Comparison of ENCODE assay signal across 8 mouse cellular contexts in genomic region chr17:88630554-88630948, GRCm38 (mm10). TPM values are rescaled to one million over a fixed set of nuclear protein-coding genes. Genes with fewer than 3 reads are reported as not detected.
DNase-seq lines count a peak whose midpoint lies in the region; ATAC-seq and TF ChIP-seq lines count a peak whose summit lies in the region.

No protein-coding gene starts in this region.

- H3K36me3 ChIP-seq in E14TG2a.4 (ENCODE audit: insufficient read depth, low read length) = no peaks in the 10 kb centered on the region; the same call in 1 of the 2 replicates
- peaks cover 6% of the 10 kb centered on the region for H3K36me3 ChIP-seq in limb, embryonic 13.5 days
- no peaks in the 10 kb centered on the region for H3K36me3 ChIP-seq in stomach, embryonic 16.5 days (ENCODE audit: control insufficient read depth, insufficient read depth, low read length)

- H3K4me2 ChIP-seq in limb, embryonic 13.5 days (replicated peaks) = peak overlapping the region; percentile 49; the same call in 1 of the 2 replicates
- peak overlapping the region; percentile 34; the same call in 1 of the 2 replicates for H3K4me2 ChIP-seq in stomach, embryonic 16.5 days (ENCODE audit: low read depth, low read length)

- H3K4me3 ChIP-seq in E14TG2a.4 (replicated peaks; ENCODE audit: low read length) = peak overlapping the region; percentile 62
- no peak overlapping the region for H3K4me3 ChIP-seq in limb, embryonic 13.5 days
- H3K4me3 ChIP-seq in stomach, embryonic 16.5 days (replicated peaks; ENCODE audit: low read length) = no peak overlapping the region

- H3K9me3 ChIP-seq in E14TG2a.4 (ENCODE audit: low read length) = no peaks in the 10 kb centered on the region
- H3K9me3 ChIP-seq in limb, embryonic 13.5 days = no peaks in the 10 kb centered on the region
- no peaks in the 10 kb centered on the region for H3K9me3 ChIP-seq in stomach, embryonic 16.5 days (replicated peaks; ENCODE audit: control insufficient read depth, low read length)

- H3K27me3 ChIP-seq in E14TG2a.4 (ENCODE audit: insufficient read depth, low read length) = peaks cover 6% of the 10 kb centered on the region
- H3K27me3 ChIP-seq in limb, embryonic 13.5 days = no peaks in the 10 kb centered on the region
- H3K27me3 ChIP-seq in stomach, embryonic 16.5 days (ENCODE audit: control insufficient read depth, insufficient read depth, low read length) = no peaks in the 10 kb centered on the region

- intact Hi-C loops in heart, postnatal 10 days (cut with DNase I) = no loop called here

- no peak for ATAC-seq in limb, embryonic 13.5 days (ENCODE audit: low FRiP score, low read depth)
- ATAC-seq in stomach, embryonic 16.5 days (ENCODE audit: insufficient read depth, low FRiP score) = no peak

- no peak overlapping the region for H3K9ac ChIP-seq in limb, embryonic 13.5 days
- H3K9ac ChIP-seq in stomach, embryonic 16.5 days (ENCODE audit: low read length) = peak overlapping the region; percentile 63; the same call in 1 of the 2 replicates

- H3K27ac ChIP-seq in limb, embryonic 13.5 days = peak overlapping the region; percentile 85
- H3K27ac ChIP-seq in stomach, embryonic 16.5 days (ENCODE audit: low read length) = peak overlapping the region; percentile 98

- WGBS in limb, embryonic 13.5 days = 79% methylated on average over 3 of the region's 3 CpGs
- WGBS in stomach, embryonic 16.5 days = 66% methylated on average over 3 of the region's 3 CpGs

- peaks cover 65% of the 10 kb centered on the region for H3K4me1 ChIP-seq in E14TG2a.4 (replicated peaks; ENCODE audit: low read depth, low read length)
- H3K4me1 ChIP-seq in limb, embryonic 13.5 days = peaks cover 70% of the 10 kb centered on the region
- H3K4me1 ChIP-seq in stomach, embryonic 16.5 days (ENCODE audit: control insufficient read depth, insufficient read depth, low read length) = peaks cover 51% of the 10 kb centered on the region

- TF ChIP-seq CTCF in E14TG2a.4 (conservative IDR thresholded peaks at IDR 0.05; ENCODE audit: low read length) = no peak

- peak; percentile 57 for DNase-seq in adrenal gland, adult 2 months
- DNase-seq in adrenal gland, postnatal 4 days (ENCODE audit: low spot score in 2 of 2) = no peak
- DNase-seq in heart, postnatal 10 days = peak; percentile 28 to 51
- DNase-seq in urinary bladder, adult 18-20 months (ENCODE audit: low spot score in 2 of 2) = no peak
- DNase-seq in urinary bladder, postnatal 4 days (ENCODE audit: low spot score in 2 of 2) = no peak

RNA-seq across cellular contexts. Expression of gene Ston1, which starts 33.1 kb away (rescaled TPM):
- total RNA-seq in adrenal gland, adult 2 months (2021) = 10 to 100 TPM; 39.0 to 46.7 TPM
- 7.8 and 13.6 TPM in 2 replicates for polyA plus RNA-seq in adrenal gland, adult 2 months (2012; rRNA removed)
- total RNA-seq in adrenal gland, postnatal 4 days (2021) = 10 to 100 TPM; 41.9 to 44.3 TPM
- 10 to 100 TPM; 25.9 to 30.9 TPM for total RNA-seq in heart, postnatal 10 days (2021)
- 9.2 and 9.8 TPM in 2 replicates for polyA plus RNA-seq in limb, embryonic 13.5 days (2015; fragmentation: Nextera tagmentation; extraction: Ambion mirVana)
- polyA plus RNA-seq in stomach, embryonic 16.5 days (2015; fragmentation: Nextera tagmentation; extraction: Ambion mirVana) = 2.5 and 5.3 TPM in 2 replicates

RNA-seq across cellular contexts. Expression of gene Gtf2a1l, which starts 37.9 kb away (rescaled TPM):
- under 1 TPM in 1 of 2 experiments, not detected in 1; 0.17 TPM for total RNA-seq in adrenal gland, adult 2 months (2021)
- not detected in 2 replicates for polyA plus RNA-seq in adrenal gland, adult 2 months (2012; rRNA removed)
- not detected for total RNA-seq in adrenal gland, postnatal 4 days (2021)
- not detected for total RNA-seq in heart, postnatal 10 days (2021)
- 0.15 TPM in 1 of 2 replicates, not detected in the other for polyA plus RNA-seq in limb, embryonic 13.5 days (2015; fragmentation: Nextera tagmentation; extraction: Ambion mirVana)
- polyA plus RNA-seq in stomach, embryonic 16.5 days (2015; fragmentation: Nextera tagmentation; extraction: Ambion mirVana) = 0.26 and 0.41 TPM in 2 replicates

Comparison
In these comparisons a context has a peak if more than half of its experiments do, and no peak if none do; other contexts are left out.
1. DNase-seq: peak in adrenal gland, adult 2 months (single experiment) and heart, postnatal 10 days (2 of 2); none in adrenal gland, postnatal 4 days (0 of 2), urinary bladder, adult 18-20 months (0 of 2) and urinary bladder, postnatal 4 days (0 of 2).